Mouse (Mus musculus) midbrain, postnatal 0 days (tissue): ENCODE results near the gene Cbr1. TPM values are rescaled to one million over a fixed set of nuclear protein-coding genes. Genes with fewer than 3 reads are reported as not detected.

Source experiments
- ATAC-seq: fragments of 200-750 bp; cut with Nextera tagmentation; 2 replicates; pipeline ENCODE4 v1.8.0; 2017; ENCODE audit warnings: moderate number of reproducible peaks, mild to moderate bottlenecking, moderate TSS enrichment, moderate library complexity; ENCODE audit not compliant: low FRiP score
- DNase-seq: peaks from one replicate; pipeline ENCODE4 v3.0.0-alpha.2; 2015; ENCODE audit warnings: low spot score
- H3K27ac ChIP-seq: fragments of 300-500 bp; sonication (generic); 2 replicates; pipeline ENCODE4 v1.5.1; 2014; ENCODE audit warnings: low read depth, mild to moderate bottlenecking, low read length, mixed read lengths
- H3K27me3 ChIP-seq: fragments of 300-500 bp; sonication (generic); 2 replicates; pipeline ENCODE4 v1.6.1; 2014; ENCODE audit warnings: low read length, control low read depth, mixed read lengths; ENCODE audit not compliant: insufficient read depth
- H3K36me3 ChIP-seq: fragments of 300-500 bp; sonication (generic); 2 replicates; pipeline ENCODE4 v1.6.1; 2014; ENCODE audit warnings: low read length, control low read depth, mixed read lengths; ENCODE audit not compliant: insufficient read depth
- H3K4me1 ChIP-seq: fragments of 300-500 bp; sonication (generic); 2 replicates; pipeline ENCODE4 v1.6.1; 2014; ENCODE audit warnings: mild to moderate bottlenecking, control low read depth, antibody characterized with exemption, low read length, mixed read lengths; ENCODE audit not compliant: insufficient read depth
- H3K4me2 ChIP-seq: fragments of 300-500 bp; sonication (generic); 2 replicates; pipeline ENCODE4 v1.6.1; 2014; ENCODE audit warnings: low read depth, mild to moderate bottlenecking, low read length, mixed read lengths; ENCODE audit not compliant: poor library complexity, severe bottlenecking
- H3K4me3 ChIP-seq: fragments of 300-500 bp; sonication (generic); 2 replicates; pipeline ENCODE4 v1.5.1; 2014; ENCODE audit warnings: low read depth, mild to moderate bottlenecking, low read length, moderate library complexity
- H3K9ac ChIP-seq: fragments of 300-500 bp; sonication (generic); replicated peaks from 2 replicates; pipeline ENCODE4 v1.6.1; 2014; ENCODE audit warnings: mild to moderate bottlenecking, low read length, moderate library complexity, mixed read lengths; ENCODE audit not compliant: poor library complexity, severe bottlenecking
- H3K9me3 ChIP-seq: fragments of 300-500 bp; sonication (generic); 2 replicates; pipeline ENCODE4 v1.6.1; 2016; ENCODE audit warnings: low read length, control low read depth
- CTCF ChIP-seq: IDR thresholded peaks from 2 replicates; pipeline ENCODE4 v1.5.1; 2016; ENCODE audit warnings: antibody characterized with exemption, mild to moderate bottlenecking
- WGBS: fragments of 180-500 bp; shearing (Covaris S2); extraction: QIAGEN DNeasy Blood & Tissue Kit; methylation state at CpG from one replicate; pipeline ENCODE4 v1.1.7; 2014; 5-methylcytosine and 5-hydroxymethylcytosine counted together
- polyA plus RNA-seq: library from polyadenylated mRNA; unstranded; fragments of >200 nt; fragmentation: Nextera tagmentation; extraction: Ambion mirVana; gene quantifications from 2 replicates; pipeline ENCODE4 v1.2.1, GENCODE M21; 2015
- total RNA-seq: library from RNA; depleted of rRNA; stranded (reverse); fragments of >200 nt; gene quantifications from 2 replicates; pipeline ENCODE4 v1.2.3, GENCODE M21; 2014; rRNA removed

Cbr1 gene
- total RNA-seq, result 76.2 and 103 TPM in 2 replicates
- 111 and 118 TPM in 2 replicates for polyA plus RNA-seq

- peaks cover 2% of the 10 kb centered on the region; the same call in 1 of the 2 replicates for H3K36me3 ChIP-seq
- TF ChIP-seq CTCF, result no peak
- peak within 1 kb of the TSS; percentile 58 for H3K4me3 ChIP-seq
- no peaks in the 10 kb centered on the region; the same call in 1 of the 2 replicates for H3K27me3 ChIP-seq
- peaks cover 2% of the 10 kb centered on the region; the same call in 1 of the 2 replicates for H3K4me1 ChIP-seq
- WGBS, result 64% methylated on average over 4 of the region's 4 CpGs
- peak within 1 kb of the TSS; percentile 89; the same call in 1 of the 2 replicates for H3K27ac ChIP-seq
- DNase-seq (no peak), ATAC-seq (no peak)
- peak within 1 kb of the TSS; percentile 86 for H3K4me2 ChIP-seq
- no peaks in the 10 kb centered on the region for H3K9me3 ChIP-seq
- 0 out of 2 replicates have a peak within 1 kb of the TSS, but pooled peaks have one; percentile 72 for H3K9ac ChIP-seq
Measured at GRCm38 (mm10) chr16:93605553-93605952, at the start of gene Cbr1. Cbr1 (plus strand) TSS chr16:93605853.

- Histone ChIP-seq H3K9ac (no peak overlapping the region), H3K4me1 (0 out of 2 replicates have a peak, but pooled peaks cover 4% of the 10 kb centered on the region), H3K36me3 (no peaks in the 10 kb centered on the region), H3K4me2 (no peak overlapping the region), H3K9me3 (no peaks in the 10 kb centered on the region), H3K27ac (no peak overlapping the region), H3K4me3 (no peak overlapping the region), H3K27me3 (no peaks in the 10 kb centered on the region)
- WGBS, result 73% methylated on average over 8 of the region's 8 CpGs
- ATAC-seq (no peak), DNase-seq (no peak)
- no peak for TF ChIP-seq CTCF
Measured at GRCm38 (mm10) chr16:93557646-93558045, 48.0 kb upstream of the Cbr1 start.

- no peak overlapping the region for H3K9ac ChIP-seq
- H3K36me3 ChIP-seq, result no peaks in the 10 kb centered on the region
- no peaks in the 10 kb centered on the region for H3K9me3 ChIP-seq
- no peak for TF ChIP-seq CTCF
- WGBS, result 17% methylated on average over 12 of the region's 12 CpGs
- H3K4me1 ChIP-seq, result 0 out of 2 replicates have a peak, but pooled peaks cover 4% of the 10 kb centered on the region
- H3K27me3 ChIP-seq, result no peaks in the 10 kb centered on the region
- H3K4me2 ChIP-seq, result no peak overlapping the region
- H3K27ac ChIP-seq, result no peak overlapping the region
- H3K4me3 ChIP-seq, result no peak overlapping the region
- DNase-seq, result no peak
- no peak for ATAC-seq
Measured at GRCm38 (mm10) chr16:93558499-93558898, 47.2 kb upstream of the Cbr1 start.

DNA sequence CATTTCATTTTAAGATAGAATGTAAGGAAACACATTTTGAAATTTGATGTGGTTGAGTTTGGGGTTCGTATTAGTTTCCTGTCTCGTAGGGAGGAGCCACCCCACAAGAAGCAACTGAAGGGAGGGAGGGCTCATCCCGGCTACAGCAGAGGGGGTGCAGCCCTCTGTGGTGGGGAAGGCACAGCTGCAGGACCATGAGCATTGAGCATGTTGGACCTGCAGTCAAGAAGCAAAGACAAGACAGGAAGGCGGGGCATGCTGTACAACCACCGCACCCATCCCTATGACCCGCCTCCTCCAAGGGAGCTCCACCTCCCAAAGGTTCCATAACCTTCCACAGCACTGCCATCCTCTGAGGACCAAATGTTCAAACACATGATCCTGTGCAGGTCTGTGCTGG lies 33.3 kb upstream of the Cbr1 start:
- Histone ChIP-seq H3K9me3 (no peaks in the 10 kb centered on the region), H3K27ac (no peak overlapping the region), H3K27me3 (no peaks in the 10 kb centered on the region), H3K4me2 (no peak overlapping the region), H3K4me1 (no peaks in the 10 kb centered on the region), H3K9ac (no peak overlapping the region), H3K4me3 (no peak overlapping the region), H3K36me3 (no peaks in the 10 kb centered on the region)
- ATAC-seq, result no peak
- TF ChIP-seq CTCF, result no peak
- 89% methylated on average over 6 of the region's 6 CpGs for WGBS
- no peak for DNase-seq

GRCm38 (mm10) chr16:93573434-93573833 lies 32.2 kb upstream of the Cbr1 start:
- WGBS, result over 99% methylated on average over 5 of the region's 5 CpGs

GRCm38 (mm10) chr16:93574521-93575191 lies 31.0 kb upstream of the Cbr1 start:
- Histone ChIP-seq H3K4me3 (no peak overlapping the region), H3K9me3 (no peaks in the 10 kb centered on the region), H3K27me3 (no peaks in the 10 kb centered on the region), H3K9ac (no peak overlapping the region), H3K27ac (no peak overlapping the region), H3K4me1 (no peaks in the 10 kb centered on the region), H3K4me2 (no peak overlapping the region), H3K36me3 (no peaks in the 10 kb centered on the region)
- TF ChIP-seq CTCF, result no peak
- ATAC-seq (no peak), DNase-seq (no peak)
- 57% methylated on average over 18 of the region's 18 CpGs for WGBS

More at GRCm38 (mm10) chr16:93573434-93573833, 32.2 kb upstream of the Cbr1 start:
- ATAC-seq (no peak), DNase-seq (no peak)
- Histone ChIP-seq H3K9me3 (no peaks in the 10 kb centered on the region), H3K9ac (no peak overlapping the region), H3K27ac (no peak overlapping the region), H3K4me2 (no peak overlapping the region), H3K4me1 (no peaks in the 10 kb centered on the region), H3K36me3 (no peaks in the 10 kb centered on the region), H3K27me3 (no peaks in the 10 kb centered on the region), H3K4me3 (no peak overlapping the region)
- no peak for TF ChIP-seq CTCF
